Mouse (Mus musculus): ENCODE data around the gene Btn1a1. TPM values are rescaled to one million over a fixed set of nuclear protein-coding genes. Genes with fewer than 3 reads are reported as not detected.
A peak's percentile ranks its signal among the peaks of the same experiment; 100 is the strongest.

Btn1a1 gene
- polyA plus RNA-seq, 1 experiment from 2014 or later = 0.10 TPM

DNA sequence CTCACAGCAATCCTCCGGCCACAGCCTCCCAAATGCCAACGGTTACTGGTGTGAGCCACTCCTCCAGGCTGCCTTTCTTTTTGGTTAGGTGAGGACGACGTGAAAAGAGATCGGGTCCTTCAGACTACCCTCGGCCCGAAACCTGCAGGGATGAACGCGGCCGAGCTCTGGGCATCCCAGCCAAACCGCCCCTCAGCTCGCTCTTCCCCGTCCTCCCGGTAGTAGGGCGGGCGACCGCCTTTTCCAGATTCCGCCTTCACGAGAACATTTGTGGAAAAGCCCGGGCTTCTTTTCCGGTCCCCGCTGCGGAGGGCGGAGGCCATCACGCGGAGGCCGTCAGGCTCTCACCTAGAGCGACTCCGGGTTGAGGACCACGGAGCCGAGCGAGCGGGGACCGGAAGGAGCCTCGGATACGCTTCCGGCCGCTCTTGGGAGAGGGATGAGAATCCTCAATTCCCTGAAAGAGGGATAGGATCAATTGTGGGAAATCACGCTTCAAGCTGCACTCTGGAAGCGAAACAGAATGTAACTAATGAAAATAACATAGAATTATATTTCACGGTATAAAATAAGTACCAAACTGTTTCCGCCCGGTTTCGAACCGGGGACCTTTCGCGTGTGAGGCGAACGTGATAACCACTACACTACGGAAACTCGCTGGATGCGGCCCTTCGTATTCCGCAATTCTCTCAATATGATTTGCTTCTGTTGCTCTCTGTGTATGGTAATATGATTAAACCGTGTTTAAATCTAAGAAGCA, 20.0 kb downstream of the Btn1a1 start:
- under 1% methylated on average over 55 of the region's 55 CpGs for WGBS
- Histone ChIP-seq H3K9me3 (replicated peaks) (no peaks in the 10 kb centered on the region), H3K4me3 (peak overlapping the region; percentile 76), H3K36me3 (no peaks in the 10 kb centered on the region), H3K27ac (peak overlapping the region; percentile 97), H3K27me3 (ENCODE audit: low read depth, poor library complexity, severe bottlenecking) (no peaks in the 10 kb centered on the region), H3K4me1 (peaks cover 6% of the 10 kb centered on the region)
- peak; percentile 92 for DNase-seq (ENCODE audit: low spot score)

GRCm38 (mm10) chr13:23445156-23445555, 20.5 kb downstream of the Btn1a1 start:
- Histone ChIP-seq H3K4me1 (peaks cover 6% of the 10 kb centered on the region), H3K4me3 (peak overlapping the region; percentile 76), H3K27ac (peak overlapping the region; percentile 97), H3K27me3 (ENCODE audit: low read depth, poor library complexity, severe bottlenecking) (no peaks in the 10 kb centered on the region), H3K9me3 (replicated peaks) (no peaks in the 10 kb centered on the region), H3K36me3 (no peaks in the 10 kb centered on the region)
- DNase-seq (ENCODE audit: low spot score) = no peak
- WGBS = 3% methylated on average over 10 of the region's 10 CpGs

DNA sequence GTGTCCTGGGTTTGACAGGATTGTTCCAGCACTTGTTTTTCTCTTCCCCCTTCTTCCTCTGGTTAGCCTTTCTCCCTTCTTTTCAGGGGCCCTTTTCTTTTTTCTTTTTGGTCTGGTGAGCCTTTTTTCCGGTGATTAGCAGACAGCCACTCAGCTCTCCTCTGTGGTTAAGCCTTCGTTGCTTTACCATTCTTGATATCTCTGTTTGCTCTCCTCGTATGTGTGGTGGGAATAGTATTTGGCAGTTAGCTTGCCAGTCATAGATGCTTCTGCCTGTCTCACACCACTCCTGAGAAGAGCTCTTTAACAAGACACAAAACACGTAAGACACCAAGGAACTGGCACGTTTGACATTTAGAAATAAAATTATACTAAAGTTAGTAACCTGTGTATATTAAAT, 21.2 kb downstream of the Btn1a1 start:
- Histone ChIP-seq H3K9me3 (replicated peaks) (no peaks in the 10 kb centered on the region), H3K4me1 (peaks cover 6% of the 10 kb centered on the region), H3K27me3 (ENCODE audit: low read depth, poor library complexity, severe bottlenecking) (no peaks in the 10 kb centered on the region), H3K36me3 (no peaks in the 10 kb centered on the region), H3K27ac (no peak overlapping the region), H3K4me3 (peak overlapping the region; percentile 76)
- WGBS = 76% methylated on average over 5 of the region's 5 CpGs
- DNase-seq (ENCODE audit: low spot score) = no peak

GRCm38 (mm10) chr13:23439901-23440300, 25.8 kb downstream of the Btn1a1 start:
- H3K4me3 ChIP-seq = no peak overlapping the region
- no peak for DNase-seq (ENCODE audit: low spot score)
- no peaks in the 10 kb centered on the region for H3K36me3 ChIP-seq
- WGBS = 68% methylated on average over 10 of the region's 10 CpGs
- H3K27me3 ChIP-seq (ENCODE audit: low read depth, poor library complexity, severe bottlenecking) = no peaks in the 10 kb centered on the region
- peaks cover 15% of the 10 kb centered on the region for H3K4me1 ChIP-seq
- H3K27ac ChIP-seq = no peak overlapping the region
- no peaks in the 10 kb centered on the region for H3K9me3 ChIP-seq (replicated peaks)

DNA sequence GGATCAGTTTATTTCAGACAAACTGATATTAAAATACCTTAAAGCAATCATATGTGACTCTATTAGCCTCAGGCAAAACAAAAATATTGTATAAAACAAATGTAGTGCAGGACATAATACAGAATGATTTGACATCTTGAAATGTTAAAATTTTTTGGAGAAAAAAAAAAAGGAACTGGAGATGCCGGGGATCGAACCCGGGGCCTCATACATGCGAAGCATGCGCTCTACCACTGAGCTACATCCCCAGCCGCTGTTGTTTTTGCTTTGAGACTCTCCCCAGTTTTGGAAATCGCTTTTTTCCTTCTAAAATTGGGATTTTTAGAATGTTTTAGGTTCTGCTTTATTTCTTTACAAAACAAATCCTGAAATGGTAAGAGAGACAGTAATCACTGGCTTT, 27.2 kb downstream of the Btn1a1 start:
- Histone ChIP-seq H3K27ac (no peak overlapping the region), H3K4me3 (peak overlapping the region; percentile 66), H3K36me3 (no peaks in the 10 kb centered on the region), H3K4me1 (peaks cover 21% of the 10 kb centered on the region), H3K27me3 (ENCODE audit: low read depth, poor library complexity, severe bottlenecking) (no peaks in the 10 kb centered on the region), H3K9me3 (replicated peaks) (no peaks in the 10 kb centered on the region)
- 0% methylated on average over 7 of the region's 7 CpGs for WGBS
- DNase-seq (ENCODE audit: low spot score) = peak; percentile 68

DNA sequence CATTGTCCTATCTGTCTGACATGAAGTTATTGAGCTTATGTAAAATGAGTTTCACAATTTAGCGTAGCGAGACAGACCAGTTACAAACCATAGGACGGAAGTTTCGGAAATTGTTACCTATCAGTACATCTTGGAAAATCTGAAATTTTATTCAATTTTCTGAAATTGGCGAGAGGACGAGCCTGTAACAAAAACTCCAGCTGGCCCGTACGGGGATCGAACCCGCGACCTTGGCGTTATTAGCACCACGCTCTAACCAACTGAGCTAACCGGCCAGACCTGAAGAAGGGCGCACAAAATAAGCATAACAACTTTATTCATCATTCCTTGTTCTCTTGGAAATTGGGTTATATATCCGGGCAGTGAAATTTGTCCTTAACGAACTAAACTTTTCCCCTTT, 27.8 kb downstream of the Btn1a1 start:
- no peak overlapping the region for H3K27ac ChIP-seq
- DNase-seq (ENCODE audit: low spot score) = peak; percentile 86
- peaks cover 21% of the 10 kb centered on the region for H3K4me1 ChIP-seq
- H3K27me3 ChIP-seq (ENCODE audit: low read depth, poor library complexity, severe bottlenecking) = no peaks in the 10 kb centered on the region
- peak overlapping the region; percentile 66 for H3K4me3 ChIP-seq
- H3K9me3 ChIP-seq (replicated peaks) = no peaks in the 10 kb centered on the region
- no peaks in the 10 kb centered on the region for H3K36me3 ChIP-seq
- 0% methylated on average over 17 of the region's 17 CpGs for whole genome bisulfite sequencing

DNA sequence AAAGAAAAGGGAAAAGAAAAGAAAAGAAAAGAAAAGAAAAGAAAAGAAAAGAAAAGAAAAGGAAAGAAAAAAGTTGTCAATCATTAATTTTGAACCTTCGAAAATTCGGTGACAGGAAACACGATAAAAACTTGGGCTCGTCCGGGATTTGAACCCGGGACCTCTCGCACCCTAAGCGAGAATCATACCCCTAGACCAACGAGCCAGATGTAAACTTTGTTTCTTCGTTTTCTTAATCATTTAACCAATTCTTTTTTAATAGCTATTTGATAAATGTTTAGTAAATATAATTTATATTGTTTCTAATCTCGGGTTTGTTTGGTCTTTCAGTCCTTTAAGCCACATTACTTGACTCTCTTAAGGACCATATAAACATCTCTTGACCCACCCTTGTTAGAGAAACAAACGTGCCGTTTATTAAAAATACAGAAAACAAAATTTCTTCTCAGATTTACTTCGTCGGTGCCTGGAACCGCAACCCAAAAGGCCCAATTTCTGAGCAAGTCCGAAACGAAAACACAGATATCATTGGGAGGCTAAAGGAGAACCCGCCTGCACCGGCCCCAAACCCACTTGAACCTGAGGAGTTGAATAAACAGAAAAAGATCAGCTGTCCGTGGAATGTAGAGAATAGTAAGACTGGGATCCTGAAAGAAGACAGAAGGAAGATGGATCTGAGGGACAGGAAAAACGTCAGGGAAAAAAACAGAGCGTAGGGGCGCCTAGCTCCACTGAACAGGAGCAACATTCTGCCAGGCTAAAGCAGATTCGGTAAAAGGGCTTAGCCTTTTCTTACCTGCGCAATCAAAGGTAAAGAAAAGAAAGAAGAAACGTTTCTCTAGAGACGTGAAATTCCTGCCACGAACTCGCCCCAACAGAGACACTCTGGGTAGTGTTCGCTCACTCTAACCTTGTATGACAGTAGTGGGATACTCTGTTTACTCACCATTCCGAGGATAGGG, 28.6 kb downstream of the Btn1a1 start:
- H3K9me3 ChIP-seq (replicated peaks) = no peaks in the 10 kb centered on the region
- peak overlapping the region; percentile 61 for H3K27ac ChIP-seq
- peaks cover 21% of the 10 kb centered on the region for H3K4me1 ChIP-seq
- H3K36me3 ChIP-seq = no peaks in the 10 kb centered on the region
- WGBS = under 1% methylated on average over 32 of the region's 32 CpGs
- peak; percentile 48 for DNase-seq (ENCODE audit: low spot score)
- no peaks in the 10 kb centered on the region for H3K27me3 ChIP-seq (ENCODE audit: low read depth, poor library complexity, severe bottlenecking)
- peak overlapping the region; percentile 66 for H3K4me3 ChIP-seq

- Histone ChIP-seq H3K27me3 (ENCODE audit: low read depth, poor library complexity, severe bottlenecking) (no peaks in the 10 kb centered on the region), H3K9me3 (replicated peaks) (no peaks in the 10 kb centered on the region), H3K4me1 (peaks cover 21% of the 10 kb centered on the region), H3K36me3 (no peaks in the 10 kb centered on the region), H3K4me3 (peak overlapping the region; percentile 66), H3K27ac (no peak overlapping the region)
- WGBS = under 1% methylated on average over 11 of the region's 11 CpGs
- DNase-seq (ENCODE audit: low spot score) = no peak
Measured at GRCm38 (mm10) chr13:23436231-23436661, 29.5 kb downstream of the Btn1a1 start.

- Histone ChIP-seq H3K9me3 (replicated peaks) (no peaks in the 10 kb centered on the region), H3K36me3 (no peaks in the 10 kb centered on the region), H3K4me3 (peak overlapping the region; percentile 66), H3K27ac (peak overlapping the region; percentile 65), H3K27me3 (ENCODE audit: low read depth, poor library complexity, severe bottlenecking) (no peaks in the 10 kb centered on the region), H3K4me1 (peaks cover 21% of the 10 kb centered on the region)
- WGBS = under 1% methylated on average over 12 of the region's 12 CpGs
- peak; percentile 41 for DNase-seq (ENCODE audit: low spot score)
Measured at GRCm38 (mm10) chr13:23435676-23436075, 30.0 kb downstream of the Btn1a1 start.

DNA sequence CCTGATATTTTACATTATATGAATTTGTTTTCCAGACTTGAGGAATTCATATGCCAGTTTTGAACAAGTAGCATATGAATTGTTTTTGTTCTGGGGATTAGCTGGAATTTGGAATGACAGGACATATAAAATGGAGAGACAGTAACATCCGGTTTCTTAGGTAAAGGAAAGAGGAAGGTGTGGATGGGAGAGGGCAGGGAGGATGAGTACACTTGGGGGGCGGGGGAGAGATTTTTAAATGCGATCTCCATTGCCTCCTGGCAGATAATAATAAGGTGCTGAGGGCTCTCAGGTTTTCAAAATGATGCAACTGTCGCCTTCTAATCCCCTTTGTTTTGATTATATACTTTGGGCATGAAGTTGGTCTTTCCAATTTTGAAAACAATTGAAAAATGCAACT, 30.5 kb downstream of the Btn1a1 start:
- 19% methylated on average over 4 of the region's 4 CpGs for WGBS
- Histone ChIP-seq H3K4me1 (peaks cover 21% of the 10 kb centered on the region), H3K27ac (no peak overlapping the region), H3K36me3 (no peaks in the 10 kb centered on the region), H3K9me3 (replicated peaks) (no peaks in the 10 kb centered on the region), H3K4me3 (peak overlapping the region; percentile 66), H3K27me3 (ENCODE audit: low read depth, poor library complexity, severe bottlenecking) (no peaks in the 10 kb centered on the region)
- DNase-seq (ENCODE audit: low spot score) = no peak

DNA sequence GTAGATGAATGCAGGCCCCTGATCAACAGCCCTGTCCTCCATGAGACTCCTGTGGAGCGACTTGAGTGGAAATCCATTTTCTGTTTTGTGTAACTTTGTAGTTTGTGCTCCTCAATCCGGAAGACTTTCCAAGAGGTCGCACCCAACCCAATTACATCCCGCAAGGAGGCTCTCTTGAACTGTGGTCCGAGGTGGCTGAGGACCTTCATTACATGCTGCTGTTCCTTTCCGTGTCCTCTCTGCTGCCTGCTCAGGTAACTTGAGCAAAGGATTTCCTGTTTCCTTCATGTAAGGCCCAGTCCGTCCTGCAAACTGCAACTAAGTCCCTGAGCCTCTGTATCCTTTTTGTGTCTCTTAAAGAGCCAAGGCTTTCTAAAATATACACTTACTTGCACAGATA, 31.3 kb downstream of the Btn1a1 start:
- WGBS = 3% methylated on average over 7 of the region's 7 CpGs
- Histone ChIP-seq H3K36me3 (no peaks in the 10 kb centered on the region), H3K27ac (peak overlapping the region; percentile 57), H3K4me3 (peak overlapping the region; percentile 66), H3K4me1 (peaks cover 26% of the 10 kb centered on the region), H3K9me3 (replicated peaks) (no peaks in the 10 kb centered on the region), H3K27me3 (ENCODE audit: low read depth, poor library complexity, severe bottlenecking) (no peaks in the 10 kb centered on the region)
- peak; percentile 47 for DNase-seq (ENCODE audit: low spot score)

DNA sequence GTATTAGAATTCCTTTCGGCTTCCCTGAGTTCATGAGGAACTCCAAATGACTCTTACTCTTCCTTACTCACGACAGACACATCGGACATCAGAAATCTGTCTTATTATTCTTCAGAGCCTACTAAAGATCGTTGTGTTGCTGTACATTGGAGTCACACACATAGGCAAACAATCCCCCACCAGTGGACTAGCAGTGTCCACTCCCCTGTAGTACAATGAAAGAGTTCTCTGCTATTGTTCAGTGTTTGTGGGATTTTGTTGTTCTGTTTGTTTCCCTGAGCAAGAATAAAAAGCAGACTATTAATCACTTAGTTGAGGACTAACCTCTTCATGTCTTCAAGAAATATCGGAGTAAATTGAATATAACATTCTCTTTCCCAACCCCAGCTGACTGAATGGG, 31.9 kb downstream of the Btn1a1 start:
- Histone ChIP-seq H3K9me3 (replicated peaks) (no peaks in the 10 kb centered on the region), H3K27ac (no peak overlapping the region), H3K4me1 (peaks cover 30% of the 10 kb centered on the region), H3K36me3 (no peaks in the 10 kb centered on the region), H3K4me3 (peak overlapping the region; percentile 66; the same call in 1 of the 2 replicates), H3K27me3 (ENCODE audit: low read depth, poor library complexity, severe bottlenecking) (no peaks in the 10 kb centered on the region)
- DNase-seq (ENCODE audit: low spot score) = no peak
- 64% methylated on average over 5 of the region's 5 CpGs for WGBS

GRCm38 (mm10) chr13:23433206-23433605, 32.5 kb downstream of the Btn1a1 start:
- peak overlapping the region; percentile 53; the same call in 1 of the 2 replicates for H3K27ac ChIP-seq

More at GRCm38 (mm10) chr13:23433206-23433605, 32.5 kb downstream of the Btn1a1 start:
- peaks cover 30% of the 10 kb centered on the region for H3K4me1 ChIP-seq
- H3K9me3 ChIP-seq (replicated peaks) = no peaks in the 10 kb centered on the region
- DNase-seq (ENCODE audit: low spot score) = no peak
- H3K27me3 ChIP-seq (ENCODE audit: low read depth, poor library complexity, severe bottlenecking) = no peaks in the 10 kb centered on the region
- peak overlapping the region; percentile 67 for H3K4me3 ChIP-seq
- 20% methylated on average over 5 of the region's 5 CpGs for WGBS
- no peaks in the 10 kb centered on the region for H3K36me3 ChIP-seq

Data from limb, embryonic 10.5 days (tissue).